Mouse (Mus musculus): Measurements from ENCODE around the gene Atxn10.

The Atxn10 gene

DNA sequence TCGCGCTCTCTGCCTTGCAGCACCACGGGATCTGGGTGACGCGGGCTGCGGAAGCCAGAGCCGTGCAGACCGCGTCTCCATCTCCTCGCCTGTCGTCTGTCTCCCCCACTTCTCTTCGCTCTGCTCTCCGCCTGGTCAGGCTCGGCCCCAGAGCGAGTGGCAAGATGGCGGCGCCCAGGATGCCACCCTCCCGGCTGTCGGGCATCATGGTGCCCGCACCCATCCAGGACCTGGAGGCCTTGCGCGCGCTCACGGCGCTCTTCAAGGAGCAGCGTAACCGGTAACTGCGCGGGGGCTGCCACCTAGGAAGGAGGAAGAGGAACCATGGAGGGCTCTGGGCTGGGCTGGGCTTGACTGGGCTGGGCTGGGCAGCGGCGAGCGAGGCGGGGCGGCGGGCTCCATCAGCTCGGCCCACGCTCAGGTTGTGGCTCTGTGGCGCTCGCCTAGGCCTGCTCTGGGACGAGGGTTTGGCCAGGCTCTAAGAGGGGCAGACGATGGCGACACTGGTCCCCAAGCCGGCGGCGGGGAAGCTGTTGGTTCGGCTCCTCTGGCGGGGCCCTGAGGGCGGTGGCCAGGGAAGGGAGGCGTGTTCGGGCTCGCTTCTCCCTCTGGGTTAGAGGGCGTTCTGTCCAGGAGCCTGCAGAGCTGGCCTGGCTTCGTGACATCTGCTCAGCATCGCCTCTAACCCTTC, 401 bp downstream of the Atxn10 start:
- DNase-seq = peak; percentile 83

DNA sequence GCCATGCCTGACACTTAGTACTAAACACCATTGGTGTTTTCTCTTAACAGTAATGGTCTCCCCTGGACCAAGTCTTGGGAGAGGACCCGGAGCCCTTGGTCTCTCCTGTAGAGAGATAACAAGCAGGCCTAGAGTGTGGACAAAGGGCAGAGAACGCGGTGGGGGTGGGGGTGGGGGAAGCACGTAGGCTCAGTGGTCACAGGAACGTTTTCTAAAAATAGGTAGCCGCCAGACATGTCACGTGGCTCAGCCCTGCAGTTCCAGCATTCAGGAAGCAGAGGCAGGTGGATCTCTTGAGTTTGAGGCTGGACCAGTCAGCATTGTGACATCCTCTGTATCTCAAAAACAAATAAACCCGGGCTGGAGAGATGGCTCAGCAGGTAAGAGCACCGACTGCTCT, 1.2 kb downstream of the Atxn10 start:
- no peak for DNase-seq

DNA sequence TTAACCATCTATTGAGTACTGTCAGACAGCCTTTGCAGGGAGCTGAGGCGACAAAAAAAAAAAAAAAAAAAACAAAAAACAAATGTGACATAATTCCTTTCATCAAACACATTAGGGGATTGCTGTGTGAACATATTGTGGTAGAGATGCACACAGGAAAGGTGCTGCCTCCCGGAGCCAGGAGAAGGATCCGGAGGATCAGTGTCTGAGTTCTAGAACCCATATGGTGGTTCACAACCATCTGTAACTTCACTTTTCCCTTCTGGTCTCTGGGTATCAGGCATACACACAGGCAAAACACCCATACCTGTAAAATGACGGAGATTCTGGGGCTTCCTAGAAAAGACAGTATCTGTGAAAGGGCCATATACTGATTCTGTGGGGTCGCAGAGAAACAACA, 1.9 kb downstream of the Atxn10 start:
- no peak for DNase-seq

DNA sequence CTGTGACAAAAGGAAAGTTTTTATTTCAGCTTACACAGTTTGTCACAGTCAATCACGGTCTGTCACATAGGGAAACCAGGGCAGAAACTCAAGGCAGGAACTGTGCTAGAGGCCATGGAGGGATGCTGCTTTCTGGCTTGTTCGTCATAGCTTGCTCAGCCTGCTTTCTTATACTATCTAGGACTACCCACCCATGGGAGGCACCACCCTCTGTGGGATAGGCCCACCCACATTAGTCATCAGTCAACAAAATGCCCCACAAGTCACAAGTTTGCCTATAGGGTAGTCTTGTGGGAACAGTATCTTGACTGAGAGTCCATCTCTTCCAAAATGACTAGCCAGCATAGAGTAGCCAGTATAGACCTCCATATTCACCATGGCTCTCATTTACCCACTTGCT, 6.2 kb downstream of the Atxn10 start:
- DNase-seq = no peak

DNA sequence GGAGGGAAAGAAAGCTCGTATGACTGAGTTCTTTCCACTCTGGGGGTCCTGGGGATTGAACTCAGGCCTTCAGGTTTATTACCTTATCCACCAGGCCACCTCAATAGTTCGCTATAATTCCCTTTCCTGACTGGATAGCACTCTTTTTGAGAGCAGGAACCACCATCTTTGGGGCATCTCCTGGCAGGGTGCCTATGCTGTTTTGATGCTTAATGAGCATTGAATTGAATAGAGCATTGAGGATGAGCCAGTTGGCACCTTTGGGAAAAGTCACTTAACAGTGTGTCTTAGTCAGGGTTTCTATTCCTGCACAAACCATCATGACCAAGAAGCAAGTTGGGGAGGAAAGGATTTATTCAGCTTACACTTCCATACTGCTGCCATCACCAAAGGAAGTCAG, 8.6 kb downstream of the Atxn10 start:
- DNase-seq = no peak

DNA sequence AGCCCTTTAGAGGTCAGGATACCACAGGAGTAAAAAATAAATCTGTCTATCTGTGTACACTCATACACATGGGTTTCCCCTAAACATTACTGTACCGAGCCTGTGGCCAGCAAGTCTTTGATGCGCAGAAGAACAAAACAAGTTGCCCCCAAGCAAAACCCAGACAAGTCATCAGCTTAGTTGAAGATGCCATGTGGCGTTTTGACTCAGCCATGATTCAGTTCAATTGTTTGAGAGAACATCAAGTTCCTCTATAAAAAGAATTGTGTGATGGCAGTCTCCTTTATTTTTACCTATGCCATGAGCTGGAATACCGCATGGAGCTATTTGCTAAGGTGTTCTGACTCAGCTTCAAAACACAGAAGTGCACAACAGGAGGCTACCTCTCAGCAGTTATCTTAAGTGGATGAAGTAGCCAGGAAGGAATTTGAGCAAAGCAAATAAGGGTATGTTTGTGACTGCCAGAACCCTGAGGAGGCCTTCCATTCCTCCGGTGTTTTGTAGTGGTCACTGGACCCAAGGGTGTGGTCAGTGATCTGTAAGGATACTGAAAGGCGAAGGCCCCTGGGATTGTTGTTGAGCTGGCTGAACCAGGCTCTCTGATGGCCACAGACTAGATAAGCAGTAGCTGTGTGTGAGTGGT, 11.1 kb downstream of the Atxn10 start:
- DNase-seq = no peak

DNA sequence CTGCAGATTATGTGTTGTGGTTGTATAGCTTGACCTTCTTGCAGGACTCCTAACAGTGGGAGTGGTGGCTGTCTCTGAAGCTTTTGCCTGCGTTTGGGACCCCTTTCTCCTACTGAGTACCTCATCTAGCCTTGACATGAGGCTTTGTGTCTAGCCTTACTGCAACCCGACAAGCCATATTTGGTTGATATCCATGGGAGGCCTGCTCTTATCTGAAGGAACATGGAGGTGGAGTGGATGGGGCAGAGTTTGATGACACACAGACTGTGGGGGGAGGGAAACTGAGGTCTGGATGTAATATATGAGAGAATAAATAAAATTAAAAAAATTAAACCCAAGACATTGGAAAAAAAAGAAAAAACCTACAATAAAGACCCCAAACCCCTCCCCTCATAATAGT, 14.1 kb downstream of the Atxn10 start:
- no peak for DNase-seq

DNA sequence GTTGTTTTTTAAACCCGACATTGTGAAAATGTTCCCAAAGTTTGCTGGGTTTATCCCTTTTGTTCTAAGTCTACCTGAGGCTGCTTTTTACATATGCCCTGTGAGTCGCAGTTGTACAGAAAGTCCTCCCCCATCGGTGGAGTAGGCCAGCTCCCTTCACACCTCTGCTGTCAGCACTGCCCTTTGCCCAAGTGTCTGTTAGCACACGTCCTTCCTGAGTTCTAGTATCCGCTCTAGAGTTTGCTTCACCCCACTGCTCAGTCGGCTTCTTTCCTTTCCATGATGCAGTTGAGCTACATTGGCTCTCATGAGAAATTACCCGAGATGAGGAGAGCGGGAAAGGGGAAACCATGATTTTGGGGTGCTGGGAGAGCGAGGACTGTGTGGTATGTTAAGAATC, 18.0 kb downstream of the Atxn10 start:
- DNase-seq = no peak

DNA sequence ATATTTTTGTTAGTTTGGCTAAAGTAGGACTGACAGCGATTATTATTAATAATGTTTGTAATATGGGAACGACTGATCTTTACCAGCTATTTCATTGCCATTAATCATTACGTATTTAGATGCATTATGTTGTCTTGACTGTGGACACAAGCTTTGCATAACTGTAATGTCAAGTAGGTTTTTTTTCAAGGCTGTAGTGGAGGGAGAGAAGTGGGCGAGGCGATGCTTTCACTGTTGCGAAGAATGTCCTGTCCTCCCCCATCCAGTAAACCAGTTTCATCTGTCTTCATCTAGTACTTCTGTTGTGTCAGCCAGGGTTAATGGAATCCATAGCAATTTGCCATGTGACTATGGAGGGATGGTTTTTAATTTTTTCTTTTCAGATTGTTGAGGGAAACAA, 20.1 kb downstream of the Atxn10 start:
- DNase-seq = no peak

DNA sequence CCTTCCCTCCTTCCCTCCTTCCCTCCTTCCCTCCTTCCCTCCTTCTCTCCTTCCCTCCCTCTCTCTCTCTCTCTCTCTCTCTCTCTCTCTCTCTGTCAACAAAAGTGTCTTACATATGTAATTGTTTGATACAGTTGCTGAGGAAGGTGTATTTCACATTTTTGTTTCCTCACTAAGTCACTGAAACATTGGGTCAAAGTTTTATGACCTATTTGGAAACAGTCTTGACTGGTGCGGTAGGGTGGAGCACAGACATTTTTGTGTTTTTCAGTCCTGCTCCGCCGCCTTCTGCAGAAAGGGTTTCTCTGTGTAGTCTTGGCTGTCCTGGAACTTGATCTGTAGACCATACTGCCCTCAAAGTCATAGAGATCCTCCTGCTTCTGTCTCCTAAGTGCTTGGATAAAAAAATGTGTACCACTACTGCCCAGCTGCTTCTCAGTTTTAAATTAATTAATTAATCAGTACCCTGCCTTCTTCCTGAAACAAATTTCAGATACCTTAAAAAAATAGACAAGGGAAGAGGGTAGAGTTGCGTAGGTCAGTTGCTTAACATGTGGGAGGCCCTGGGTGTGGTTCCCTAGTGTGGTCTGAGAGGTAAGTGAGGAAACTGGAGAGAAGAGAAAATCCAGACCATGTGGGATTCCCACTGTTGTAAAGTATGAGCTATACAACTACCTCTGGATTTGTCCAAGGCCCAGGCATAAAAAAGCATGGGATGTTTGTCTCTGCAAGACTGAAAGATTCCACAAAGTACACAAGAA, 21.6 kb downstream of the Atxn10 start:
- DNase-seq = no peak

DNA sequence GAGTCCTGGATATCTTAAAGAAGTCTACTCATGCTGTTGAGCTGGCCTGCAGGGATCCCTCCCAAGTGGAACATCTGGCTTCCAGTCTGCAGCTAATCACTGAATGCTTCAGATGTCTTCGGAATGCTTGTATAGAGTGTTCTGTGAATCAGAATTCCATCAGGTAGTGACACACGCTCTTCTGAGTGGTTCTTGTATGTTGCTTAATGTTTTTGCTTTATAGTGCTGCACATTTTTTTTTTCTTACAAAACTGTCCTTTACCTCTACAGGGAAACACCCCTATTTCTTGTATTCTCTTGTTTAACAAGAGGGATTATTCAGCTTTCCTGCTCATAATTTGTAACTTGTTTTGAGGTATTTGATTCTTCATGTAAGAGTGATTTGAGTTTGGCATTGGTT, 23.4 kb downstream of the Atxn10 start:
- no peak for DNase-seq

DNA sequence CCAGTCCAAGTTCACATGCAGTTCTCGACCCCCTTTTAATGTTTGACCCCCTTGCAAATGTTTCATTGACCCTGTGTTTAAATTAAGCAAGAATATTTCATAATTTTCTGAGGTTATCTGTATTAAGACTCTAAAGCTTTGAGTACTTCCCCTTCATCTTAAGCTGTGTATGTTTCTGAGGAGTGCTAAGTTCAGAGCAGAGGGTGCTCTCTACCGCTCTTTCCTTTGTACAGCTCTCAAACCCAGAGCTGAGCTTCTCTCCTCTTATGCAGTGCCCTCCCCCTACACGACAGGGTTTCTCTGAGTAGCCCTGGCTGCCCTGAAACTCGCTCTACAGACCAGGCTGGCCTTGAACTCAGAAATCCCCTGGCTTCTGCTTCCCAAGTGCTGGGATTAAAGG, 23.9 kb downstream of the Atxn10 start:
- no peak for DNase-seq

DNA sequence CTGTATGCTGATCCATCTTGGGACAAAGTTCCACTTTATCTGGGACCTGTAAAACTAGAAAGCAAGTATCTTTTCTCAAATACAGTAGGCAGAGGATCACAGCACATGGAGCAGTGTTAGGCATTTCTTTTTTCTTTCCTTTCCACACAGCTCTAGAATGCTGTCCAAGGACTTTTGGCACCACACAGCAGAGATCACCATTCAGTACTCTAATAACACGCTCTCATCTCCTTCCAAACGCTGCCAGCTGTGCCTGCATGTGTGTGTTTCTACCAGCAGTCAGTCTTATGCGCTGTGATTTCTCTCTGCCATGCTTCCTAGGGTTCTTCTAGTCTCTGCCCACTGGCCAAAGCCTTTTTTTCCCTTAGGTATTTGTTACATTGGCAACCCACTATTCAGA, 28.3 kb downstream of the Atxn10 start:
- DNase-seq = no peak

DNA sequence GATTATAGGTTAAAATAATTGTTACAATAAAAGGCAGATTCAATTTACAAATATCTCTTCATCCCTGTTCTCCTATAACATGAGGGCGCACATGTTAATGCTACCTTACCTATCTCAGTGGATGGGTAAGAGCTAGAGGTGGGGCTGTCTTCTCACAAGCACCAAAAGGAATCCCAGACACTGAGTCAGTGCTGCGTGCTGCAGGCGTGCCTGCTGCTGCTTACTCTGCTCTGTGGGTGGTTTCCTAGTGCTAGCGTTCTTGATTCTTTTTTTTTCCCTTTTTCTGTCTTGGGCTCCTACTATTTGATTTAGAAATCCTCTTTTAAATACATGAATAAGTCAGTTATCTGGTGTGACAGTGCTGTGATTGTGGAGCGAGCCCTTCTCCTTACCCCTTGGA, 30.9 kb downstream of the Atxn10 start:
- DNase-seq = no peak

DNA sequence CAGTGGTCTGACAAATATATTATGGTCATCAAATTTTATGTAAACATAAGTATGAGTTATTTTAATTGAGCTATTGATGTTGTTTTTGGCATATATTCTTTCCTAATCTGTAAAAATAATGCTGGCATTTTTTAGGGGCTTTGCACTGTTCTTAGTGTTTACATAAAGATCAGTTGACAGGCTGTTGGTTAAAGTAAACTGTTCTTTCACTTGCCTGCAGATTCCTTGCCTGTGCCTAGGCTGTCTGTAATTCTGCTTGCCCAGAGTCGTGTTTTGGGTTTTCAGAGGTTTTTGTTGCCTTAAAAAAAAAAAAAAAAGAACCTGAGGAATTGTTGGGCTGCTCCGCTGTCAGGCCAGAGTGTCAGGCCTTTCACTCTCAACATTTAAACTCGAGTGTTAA, 33.7 kb downstream of the Atxn10 start:
- DNase-seq = no peak

DNA sequence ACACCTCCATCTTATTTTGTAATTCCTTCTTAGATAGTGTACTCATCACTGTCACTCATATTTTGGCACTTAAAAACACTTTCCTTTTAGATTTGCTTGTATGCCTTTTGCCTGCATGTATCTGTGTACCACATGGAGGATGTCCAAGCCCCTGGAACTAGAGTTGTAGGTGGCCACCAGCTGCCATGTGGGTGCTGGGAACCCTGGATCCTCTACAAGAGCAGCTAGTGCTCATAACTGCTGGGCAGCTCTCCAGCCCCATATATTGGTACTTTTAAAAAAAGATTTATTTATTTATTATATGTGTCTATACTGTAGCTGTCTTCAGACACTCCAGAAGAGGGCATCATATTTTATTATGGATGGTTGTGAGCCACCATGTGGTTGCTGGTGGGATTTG, 37.1 kb downstream of the Atxn10 start:
- DNase-seq = no peak

DNA sequence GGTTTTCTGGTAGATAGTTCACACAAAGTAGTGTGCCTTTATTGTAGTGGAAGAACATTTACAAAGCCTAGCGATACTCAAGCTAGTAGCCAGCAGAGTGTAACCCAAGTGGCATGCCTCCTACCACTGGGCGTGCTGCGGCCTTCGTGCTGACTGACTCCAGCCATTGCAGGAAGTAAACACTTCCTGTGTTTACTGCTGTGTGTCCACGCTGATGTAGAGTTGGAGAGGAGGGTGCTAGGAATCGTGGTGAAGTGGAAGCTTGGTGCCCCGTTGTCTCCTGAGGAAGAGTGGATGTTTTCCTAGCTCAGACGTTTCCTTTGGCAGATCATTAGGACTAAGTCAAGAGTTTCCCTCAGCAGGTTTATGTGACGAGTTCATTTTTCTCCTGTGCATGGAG, 47.4 kb downstream of the Atxn10 start:
- DNase-seq = peak; percentile 16

DNA sequence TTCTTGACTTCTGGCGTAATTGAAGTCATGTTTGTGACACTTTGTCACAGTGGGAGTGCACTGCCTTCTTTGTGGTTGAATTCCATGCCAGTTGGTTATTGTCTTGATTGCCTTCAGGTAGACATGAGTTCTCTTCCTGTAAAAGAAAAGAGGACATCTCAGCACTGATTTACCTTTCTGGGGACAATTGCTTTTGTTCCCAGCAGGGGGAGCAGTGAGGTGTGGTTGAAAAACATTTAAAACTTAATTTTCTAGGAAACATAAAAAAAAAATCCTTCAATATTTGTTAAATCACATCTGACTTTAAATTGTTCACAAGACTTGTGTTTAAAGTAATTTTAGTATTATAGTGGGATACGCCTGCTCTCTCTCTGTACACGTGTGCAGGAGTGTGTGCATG, 52.7 kb downstream of the Atxn10 start:
- no peak for DNase-seq

DNA sequence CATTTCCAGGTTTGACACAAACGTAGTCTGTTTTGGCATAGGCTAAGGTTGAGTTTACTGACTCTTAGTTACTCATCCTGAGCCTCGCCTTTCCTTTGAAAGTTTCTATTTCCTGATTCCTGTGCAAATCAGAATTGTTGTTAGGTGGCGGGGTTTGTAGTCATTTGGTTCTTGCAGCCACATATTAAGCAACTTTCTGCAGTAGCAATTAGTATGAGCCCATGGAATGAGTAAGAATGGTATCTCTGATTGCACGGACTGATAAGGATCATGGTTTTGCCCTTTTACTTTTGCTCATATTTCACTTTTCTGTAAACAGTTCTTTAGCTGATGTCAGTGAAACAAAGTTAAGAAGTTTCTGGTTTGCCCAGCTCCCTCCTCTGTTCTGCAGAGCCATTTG, 53.9 kb downstream of the Atxn10 start:
- no peak for DNase-seq

DNA sequence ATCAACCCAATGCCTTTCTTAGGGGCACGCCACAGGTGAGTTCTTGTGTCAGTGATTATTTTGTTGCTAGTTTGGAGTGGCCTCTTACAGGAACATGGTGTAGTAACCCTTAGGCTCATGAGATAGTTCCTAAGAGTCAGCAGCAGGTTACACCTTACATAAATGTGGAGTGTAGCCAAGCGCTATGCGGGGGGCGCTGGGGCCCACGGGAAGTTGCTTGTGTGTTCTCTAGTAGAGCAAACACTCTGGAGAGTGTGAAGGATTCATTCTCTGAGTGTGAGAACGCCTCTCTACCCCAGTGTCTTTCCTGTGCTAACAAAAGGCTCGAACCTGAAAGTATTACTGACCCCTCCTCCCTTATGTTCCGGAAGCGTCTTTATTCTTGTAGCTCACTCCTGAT, 59.3 kb downstream of the Atxn10 start:
- no peak for DNase-seq

DNA sequence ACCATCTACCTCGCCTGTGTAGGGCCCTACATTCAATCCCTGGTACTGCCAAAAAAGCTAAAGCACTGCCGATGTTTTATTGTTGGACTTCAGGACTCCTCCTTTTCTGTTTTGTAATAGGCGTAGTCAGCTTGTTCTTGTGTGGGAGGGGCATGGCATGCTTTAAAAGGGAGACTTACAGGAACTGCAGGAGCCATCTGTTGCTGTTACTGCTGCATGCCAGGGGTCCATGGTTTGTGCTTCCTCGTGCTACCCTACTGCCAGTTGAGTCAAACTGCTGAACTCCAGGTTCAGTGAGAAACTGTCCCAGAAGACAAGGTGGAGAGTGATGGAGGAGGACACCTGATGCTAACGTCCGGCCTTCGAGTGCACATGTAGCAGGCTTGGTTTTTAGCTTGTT, 65.9 kb downstream of the Atxn10 start:
- DNase-seq = no peak

DNA sequence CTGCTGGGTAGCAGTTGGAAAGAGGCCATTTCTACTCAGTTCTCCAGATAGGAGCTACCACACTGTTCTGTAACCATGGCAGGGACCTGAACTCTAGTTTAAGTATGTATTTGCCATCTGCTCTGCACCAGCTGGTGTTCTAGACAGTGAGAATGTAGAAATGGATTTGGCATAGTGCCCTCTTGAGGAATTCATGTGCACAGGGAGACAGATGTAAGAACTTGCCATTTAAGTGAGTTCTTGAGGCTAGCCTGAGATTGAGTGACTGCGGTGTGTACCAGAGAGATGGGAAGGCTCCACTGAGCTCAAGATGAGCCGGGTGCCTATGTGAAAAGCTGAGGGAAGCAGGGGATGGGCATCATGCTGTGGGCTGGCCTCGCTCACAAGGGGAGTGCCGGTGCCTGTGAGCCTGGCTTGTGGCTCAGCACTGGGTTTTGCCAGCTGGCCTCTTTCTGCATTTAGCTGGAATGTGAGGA, 67.2 kb downstream of the Atxn10 start:
- no peak for DNase-seq

DNA sequence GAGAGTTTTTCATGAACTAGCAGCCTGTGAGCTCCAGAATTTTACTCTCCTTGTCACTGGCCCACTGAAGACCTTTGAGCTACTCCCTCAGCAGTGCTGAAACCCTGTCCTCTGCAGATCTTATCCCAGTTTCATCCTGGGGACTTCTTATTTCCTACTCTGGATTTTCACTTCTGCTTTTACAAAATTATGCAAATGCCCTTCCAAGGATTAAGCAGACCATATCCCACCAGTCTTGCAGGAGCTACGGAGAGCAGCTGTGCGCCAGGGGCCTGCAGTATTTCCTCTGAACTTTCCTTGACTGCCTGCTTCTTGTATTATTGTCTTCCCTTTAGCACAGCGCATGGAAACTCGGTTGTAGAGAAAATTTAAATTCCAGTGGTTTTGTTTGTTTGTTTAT, 68.7 kb downstream of the Atxn10 start:
- no peak for DNase-seq

DNA sequence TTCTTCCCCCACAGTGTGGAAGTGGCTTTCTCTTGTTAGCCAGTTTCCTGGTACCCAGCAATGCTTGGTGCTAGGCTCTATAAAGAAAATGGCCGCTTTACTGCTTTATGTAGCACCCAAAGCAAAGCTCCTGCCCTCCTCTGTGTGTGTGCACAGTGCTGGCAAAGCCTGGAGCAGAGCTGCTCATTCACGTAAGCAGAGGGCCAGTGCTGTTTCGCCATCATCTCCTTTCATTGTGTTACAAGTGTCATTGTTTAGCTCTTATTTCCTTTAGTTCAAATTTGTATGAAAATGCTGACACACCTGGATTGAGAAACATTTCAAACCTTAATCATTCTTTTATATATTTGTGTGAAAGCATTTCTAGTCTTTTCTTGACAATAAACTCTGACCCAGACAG, 69.5 kb downstream of the Atxn10 start:
- DNase-seq = no peak
